Mouse (Mus musculus) liver, embryonic 16.5 days (tissue): ENCODE measurements around the gene Cgnl1. TPM values are rescaled to one million over a fixed set of nuclear protein-coding genes. Genes with fewer than 3 reads are reported as not detected.

Experiments used
- ATAC-seq: fragments of 200-750 bp; cut with Nextera tagmentation; 2 replicates; pipeline ENCODE4 v1.8.0; 2017; ENCODE audit warnings: low read depth, mild to moderate bottlenecking, moderate number of reproducible peaks, moderate library complexity
- H3K27ac ChIP-seq: fragments of 300-500 bp; sonication (generic); 2 replicates; pipeline ENCODE4 v1.5.1; 2014; ENCODE audit warnings: mild to moderate bottlenecking, low read length
- H3K27me3 ChIP-seq: fragments of 300-500 bp; sonication (generic); 2 replicates; pipeline ENCODE4 v1.6.1; 2014; ENCODE audit warnings: low read depth, low read length, mixed read lengths; ENCODE audit not compliant: control insufficient read depth, insufficient read depth
- H3K36me3 ChIP-seq: fragments of 300-500 bp; sonication (generic); 2 replicates; pipeline ENCODE4 v1.6.1; 2014; ENCODE audit warnings: mild to moderate bottlenecking; ENCODE audit not compliant: control insufficient read depth, insufficient read depth
- H3K4me1 ChIP-seq: fragments of 300-500 bp; sonication (generic); 2 replicates; pipeline ENCODE4 v1.6.1; 2014; ENCODE audit warnings: low read depth, low read length, mixed read lengths; ENCODE audit not compliant: control insufficient read depth
- H3K4me2 ChIP-seq: fragments of 300-500 bp; sonication (generic); 2 replicates; pipeline ENCODE4 v1.6.1; 2014; ENCODE audit warnings: low read depth, low read length, mixed read lengths
- H3K4me3 ChIP-seq: fragments of 300-500 bp; sonication (generic); 2 replicates; pipeline ENCODE4 v1.5.1; 2014; ENCODE audit warnings: low read depth, mild to moderate bottlenecking, low read length
- H3K9ac ChIP-seq: fragments of 300-500 bp; sonication (generic); 2 replicates; pipeline ENCODE4 v1.6.1; 2014; ENCODE audit warnings: low read depth, low read length
- H3K9me3 ChIP-seq: fragments of 300-500 bp; sonication (generic); replicated peaks from 2 replicates; pipeline ENCODE4 v1.6.1; 2016; ENCODE audit warnings: low read length; ENCODE audit not compliant: control insufficient read depth
- WGBS: fragments of 180-500 bp; shearing (Covaris S2); extraction: QIAGEN DNeasy Blood & Tissue Kit; methylation state at CpG from one replicate; pipeline ENCODE4 v1.1.7; 2014; ENCODE audit not compliant: insufficient replicate concordance; 5-methylcytosine and 5-hydroxymethylcytosine counted together
- polyA plus RNA-seq: library from polyadenylated mRNA; unstranded; fragments of >200 nt; fragmentation: Nextera tagmentation; extraction: Ambion mirVana; gene quantifications from 2 replicates; pipeline ENCODE4 v1.2.1, GENCODE M21; 2015

Gene Cgnl1
- polyA plus RNA-seq, 1 experiment from 2014 or later = 2.6 TPM

DNA sequence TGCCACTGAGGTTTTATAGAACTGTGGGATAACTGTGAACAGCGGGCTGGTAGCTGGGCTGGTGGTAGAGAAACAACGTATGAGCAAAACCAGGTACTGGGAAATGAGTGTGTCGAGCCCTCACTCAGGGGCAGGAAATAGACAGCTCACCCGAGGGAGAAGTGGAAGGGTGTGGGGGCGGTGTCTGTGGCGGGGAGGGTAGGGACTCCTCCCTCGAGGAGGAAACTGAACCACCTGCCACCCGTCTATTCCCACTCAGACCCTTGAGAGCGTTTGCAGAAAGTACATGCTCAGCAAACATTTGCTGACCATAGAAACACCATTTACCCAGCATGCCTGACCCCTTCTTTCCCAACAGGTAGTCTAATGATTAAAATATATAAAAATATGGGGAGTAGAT, 2.2 kb upstream of the Cgnl1 start:
- WGBS = 24% methylated on average over 9 of the region's 9 CpGs
- H3K27me3 ChIP-seq = peaks cover 27% of the 10 kb centered on the region
- H3K4me3 ChIP-seq = no peak overlapping the region
- H3K27ac ChIP-seq = no peak overlapping the region
- no peaks in the 10 kb centered on the region; the same call in 1 of the 2 replicates for H3K9me3 ChIP-seq
- no peaks in the 10 kb centered on the region for H3K4me1 ChIP-seq
- H3K4me2 ChIP-seq = no peak overlapping the region
- H3K9ac ChIP-seq = no peak overlapping the region
- no peak for ATAC-seq
- no peaks in the 10 kb centered on the region for H3K36me3 ChIP-seq

DNA sequence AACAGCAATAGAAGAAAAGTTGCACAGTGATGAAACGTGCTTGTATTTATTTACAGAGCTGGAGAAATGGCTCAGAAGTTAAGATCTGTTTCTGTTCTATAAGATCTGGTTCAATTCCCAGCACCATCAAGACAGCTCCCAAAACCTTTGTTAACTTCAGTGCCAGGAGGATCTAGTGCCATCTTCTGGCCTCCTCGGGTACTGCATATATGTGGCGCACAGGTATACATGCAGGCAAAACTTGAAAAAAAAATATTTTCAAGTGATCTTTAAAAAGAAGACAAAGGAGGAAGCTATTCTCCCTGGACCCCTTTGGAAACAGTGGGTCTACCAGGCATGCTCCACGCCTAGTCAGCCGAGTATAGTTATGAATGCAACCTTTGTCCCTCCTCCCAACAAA, 936 bp upstream of the Cgnl1 start:
- Histone ChIP-seq H3K9ac (no peak overlapping the region), H3K36me3 (no peaks in the 10 kb centered on the region), H3K4me1 (no peaks in the 10 kb centered on the region), H3K4me3 (no peak overlapping the region), H3K27me3 (peaks cover 27% of the 10 kb centered on the region), H3K27ac (no peak overlapping the region), H3K9me3 (no peaks in the 10 kb centered on the region; the same call in 1 of the 2 replicates), H3K4me2 (no peak overlapping the region)
- no peak for ATAC-seq
- 54% methylated on average over 5 of the region's 5 CpGs for WGBS

DNA sequence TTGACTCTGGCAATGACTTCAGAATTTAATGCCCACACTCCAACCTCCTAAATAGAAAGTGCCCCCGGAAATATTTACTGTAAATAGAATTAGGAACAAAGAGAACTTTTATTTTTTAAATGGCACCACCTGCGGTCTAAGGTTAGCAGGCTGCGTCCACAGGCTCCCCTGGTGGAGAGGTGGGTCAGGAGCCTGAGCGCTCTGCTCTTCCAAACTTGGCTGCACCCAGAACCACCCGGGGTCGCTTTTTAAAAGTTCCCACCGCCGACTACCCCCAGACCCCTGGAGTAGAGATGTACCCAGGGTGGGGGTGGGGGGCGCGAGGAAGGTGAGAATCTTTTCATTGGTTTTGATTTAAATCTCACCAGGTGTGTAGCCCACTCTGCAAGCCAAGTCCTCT, 918 bp downstream of the Cgnl1 start:
- Histone ChIP-seq H3K27me3 (peaks cover 27% of the 10 kb centered on the region), H3K9ac (no peak overlapping the region), H3K4me2 (peak overlapping the region; percentile 47; the same call in 1 of the 2 replicates)

DNA sequence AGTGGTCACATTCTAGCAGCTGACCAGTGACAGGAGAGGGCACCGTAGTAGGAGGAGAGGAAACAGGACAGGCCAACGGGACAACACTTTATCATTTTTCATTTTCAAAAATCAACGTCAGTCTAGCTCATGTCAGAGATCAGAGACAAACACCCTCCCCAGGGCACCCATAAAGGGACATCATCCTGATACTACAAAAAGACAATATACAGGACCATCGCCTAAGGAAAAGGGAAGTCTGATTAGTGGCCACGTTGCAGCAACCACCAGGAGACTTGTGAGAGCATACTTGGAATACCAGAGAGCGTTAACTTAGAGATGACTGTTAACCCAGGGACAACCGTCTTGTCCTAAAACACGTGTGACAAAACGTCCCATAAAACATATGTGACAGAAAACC, 1.7 kb downstream of the Cgnl1 start:
- Histone ChIP-seq H3K4me2 (peak overlapping the region; percentile 47; the same call in 1 of the 2 replicates), H3K4me1 (no peaks in the 10 kb centered on the region), H3K27ac (no peak overlapping the region), H3K4me3 (no peak overlapping the region), H3K36me3 (no peaks in the 10 kb centered on the region), H3K27me3 (peaks cover 27% of the 10 kb centered on the region), H3K9ac (no peak overlapping the region), H3K9me3 (no peaks in the 10 kb centered on the region)
- ATAC-seq = no peak
- 22% methylated on average over 9 of the region's 9 CpGs for WGBS

More for the DNA sequence above, 918 bp downstream of the Cgnl1 start:
- Histone ChIP-seq H3K9me3 (no peaks in the 10 kb centered on the region), H3K27ac (no peak overlapping the region), H3K36me3 (no peaks in the 10 kb centered on the region), H3K4me3 (peak overlapping the region; percentile 59), H3K4me1 (no peaks in the 10 kb centered on the region)
- 3% methylated on average over 10 of the region's 10 CpGs for WGBS
- ATAC-seq = no peak

DNA sequence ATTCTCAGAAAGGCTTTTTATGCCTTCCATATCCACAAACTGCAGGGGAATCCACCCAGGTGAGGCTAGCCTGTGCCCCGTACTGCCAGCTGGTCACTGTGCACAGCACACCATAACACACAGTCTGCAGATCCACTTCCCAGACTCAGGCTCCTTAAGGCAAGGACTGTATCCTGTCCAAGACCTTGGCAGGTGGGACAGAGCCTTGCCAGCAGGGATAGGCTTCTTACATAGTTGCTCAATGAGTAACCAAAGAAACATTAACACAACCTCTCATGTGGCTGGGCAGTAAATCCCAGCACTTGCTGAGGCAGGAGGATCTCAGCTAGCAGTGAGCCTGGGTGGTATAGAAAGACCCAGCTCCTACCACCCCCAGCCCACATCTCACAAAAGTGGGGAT, 3.3 kb downstream of the Cgnl1 start:
- no peak overlapping the region for H3K9ac ChIP-seq
- H3K9me3 ChIP-seq = no peaks in the 10 kb centered on the region
- no peak for ATAC-seq
- H3K27ac ChIP-seq = no peak overlapping the region
- H3K4me3 ChIP-seq = no peak overlapping the region
- no peaks in the 10 kb centered on the region for H3K36me3 ChIP-seq
- H3K4me2 ChIP-seq = no peak overlapping the region
- peaks cover 27% of the 10 kb centered on the region for H3K27me3 ChIP-seq
- H3K4me1 ChIP-seq = no peaks in the 10 kb centered on the region
- 84% methylated on average over 1 of the region's 1 CpGs for WGBS

DNA sequence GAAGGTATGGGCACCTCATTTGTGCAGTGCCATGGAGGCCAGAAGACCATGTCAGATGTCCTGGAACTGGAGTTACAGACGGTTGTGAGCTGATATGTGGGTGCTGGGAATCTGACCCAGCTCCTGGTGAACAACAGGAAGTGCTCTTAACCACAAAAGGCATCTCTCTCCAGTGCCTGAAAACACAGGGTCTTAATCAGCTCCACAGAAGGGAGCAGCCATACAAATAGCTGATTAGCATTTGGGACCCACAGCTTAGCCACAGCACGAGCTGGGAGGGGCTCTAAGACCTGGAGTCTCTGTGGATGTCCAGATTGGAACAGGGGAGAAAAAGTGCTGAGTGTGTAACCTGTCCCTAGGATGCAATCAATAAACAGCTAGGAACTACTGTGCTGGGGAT, 4.5 kb downstream of the Cgnl1 start:
- Histone ChIP-seq H3K9ac (no peak overlapping the region), H3K9me3 (no peaks in the 10 kb centered on the region), H3K4me2 (no peak overlapping the region), H3K27ac (no peak overlapping the region), H3K36me3 (no peaks in the 10 kb centered on the region), H3K4me3 (no peak overlapping the region), H3K4me1 (no peaks in the 10 kb centered on the region), H3K27me3 (peaks cover 26% of the 10 kb centered on the region)
- no peak for ATAC-seq
- 14% methylated on average over 2 of the region's 2 CpGs for WGBS

DNA sequence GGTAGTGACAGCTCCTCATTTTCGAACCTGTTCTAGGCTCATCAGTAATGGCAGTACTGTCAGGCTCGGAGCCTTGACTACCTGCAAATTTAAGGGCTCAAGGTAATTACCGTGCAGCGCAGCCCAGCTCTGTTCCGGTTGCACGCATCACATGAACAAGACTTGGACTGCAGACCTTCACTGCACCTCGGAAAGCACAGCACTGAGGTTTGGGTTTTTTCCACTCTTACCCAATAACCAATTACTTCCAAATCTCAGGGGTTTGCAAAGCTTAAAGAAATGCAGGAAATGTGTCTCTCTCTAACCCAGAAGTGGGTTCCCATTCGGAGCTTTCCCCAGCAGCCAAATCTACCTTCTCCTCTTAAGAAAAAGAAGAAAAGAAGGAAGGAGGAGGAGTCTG, 5.1 kb downstream of the Cgnl1 start:
- Histone ChIP-seq H3K9me3 (no peaks in the 10 kb centered on the region), H3K4me3 (no peak overlapping the region), H3K36me3 (no peaks in the 10 kb centered on the region), H3K9ac (no peak overlapping the region), H3K4me2 (no peak overlapping the region), H3K27me3 (peaks cover 20% of the 10 kb centered on the region), H3K27ac (no peak overlapping the region), H3K4me1 (no peaks in the 10 kb centered on the region)
- ATAC-seq = no peak
- 65% methylated on average over 8 of the region's 8 CpGs for WGBS

DNA sequence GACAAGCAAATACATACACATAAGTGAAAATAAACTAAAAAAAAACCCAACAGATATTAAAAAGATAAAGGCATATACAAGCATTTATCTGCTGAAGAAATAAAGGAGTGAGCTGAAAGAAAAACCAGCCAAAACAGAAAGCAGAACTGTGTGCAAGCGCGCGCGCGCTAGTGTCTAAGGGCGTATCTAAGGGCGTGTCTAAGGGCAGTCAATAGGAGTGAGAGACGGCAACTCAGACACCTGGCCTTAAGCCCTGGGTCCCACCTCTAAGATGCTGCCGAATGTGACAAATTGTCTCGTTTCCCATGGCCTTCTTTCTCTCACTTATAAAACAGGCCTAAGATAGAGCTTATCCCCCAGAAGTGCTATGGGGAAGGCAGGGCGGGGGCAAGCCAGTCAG, 6.9 kb downstream of the Cgnl1 start:
- WGBS = 45% methylated on average over 11 of the region's 11 CpGs

GRCm38 (mm10) chr9:71763273-71763672, 8.1 kb downstream of the Cgnl1 start:
- no peak overlapping the region for H3K9ac ChIP-seq
- no peak overlapping the region for H3K4me2 ChIP-seq
- no peak overlapping the region for H3K27ac ChIP-seq
- H3K4me3 ChIP-seq = no peak overlapping the region
- H3K9me3 ChIP-seq = no peaks in the 10 kb centered on the region
- 33% methylated on average over 1 of the region's 1 CpGs for WGBS
- H3K36me3 ChIP-seq = no peaks in the 10 kb centered on the region
- ATAC-seq = no peak
- no peaks in the 10 kb centered on the region for H3K27me3 ChIP-seq
- H3K4me1 ChIP-seq = no peaks in the 10 kb centered on the region

More for the DNA sequence above, 6.9 kb downstream of the Cgnl1 start:
- no peaks in the 10 kb centered on the region for H3K36me3 ChIP-seq
- no peak overlapping the region for H3K9ac ChIP-seq
- H3K9me3 ChIP-seq = no peaks in the 10 kb centered on the region
- peaks cover 3% of the 10 kb centered on the region; the same call in 1 of the 2 replicates for H3K27me3 ChIP-seq
- no peaks in the 10 kb centered on the region for H3K4me1 ChIP-seq
- ATAC-seq = no peak
- H3K4me2 ChIP-seq = no peak overlapping the region
- no peak overlapping the region for H3K4me3 ChIP-seq
- no peak overlapping the region for H3K27ac ChIP-seq
